Mouse (Mus musculus) lung, embryonic 14.5 days (tissue): Measurements from ENCODE around the gene Slc9a3. TPM values are rescaled to one million over a fixed set of nuclear protein-coding genes. Genes with fewer than 3 reads are reported as not detected.
A peak's percentile ranks its signal among the peaks of the same experiment; 100 is the strongest.

Source experiments
- ATAC-seq: fragments of 200-750 bp; cut with Nextera tagmentation; 2 replicates; pipeline ENCODE4 v1.8.0; 2017; ENCODE audit warnings: mild to moderate bottlenecking, moderate TSS enrichment, moderate library complexity; ENCODE audit not compliant: insufficient read depth
- DNase-seq: peaks from one replicate; pipeline ENCODE4 v3.0.0-alpha.2; 2015
- H3K27ac ChIP-seq: fragments of 300-500 bp; sonication (generic); 2 replicates; pipeline ENCODE4 v1.5.1; 2014; ENCODE audit warnings: low read depth, mild to moderate bottlenecking, moderate library complexity
- H3K27me3 ChIP-seq: fragments of 300-500 bp; sonication (generic); 2 replicates; pipeline ENCODE4 v1.6.1; 2014; ENCODE audit warnings: low read length, control low read depth; ENCODE audit not compliant: insufficient read depth
- H3K36me3 ChIP-seq: fragments of 300-500 bp; sonication (generic); 2 replicates; pipeline ENCODE4 v1.6.1; 2014; ENCODE audit warnings: control low read depth; ENCODE audit not compliant: insufficient read depth
- H3K4me1 ChIP-seq: fragments of 300-500 bp; sonication (generic); 2 replicates; pipeline ENCODE4 v1.6.1; 2014; ENCODE audit warnings: antibody characterized with exemption, control low read depth; ENCODE audit not compliant: insufficient read depth
- H3K4me2 ChIP-seq: fragments of 300-500 bp; sonication (generic); 2 replicates; pipeline ENCODE4 v1.6.1; 2014; ENCODE audit warnings: mild to moderate bottlenecking
- H3K4me3 ChIP-seq: fragments of 300-500 bp; sonication (generic); 2 replicates; pipeline ENCODE4 v1.5.1; 2014; ENCODE audit warnings: low read depth, low read length
- H3K9ac ChIP-seq: fragments of 300-500 bp; sonication (generic); 2 replicates; pipeline ENCODE4 v1.6.1; 2014
- H3K9me3 ChIP-seq: fragments of 300-500 bp; sonication (generic); 2 replicates; pipeline ENCODE4 v1.6.1; 2016; ENCODE audit warnings: low read depth, low read length, control low read depth
- CTCF ChIP-seq: IDR thresholded peaks from 2 replicates; pipeline ENCODE4 v1.5.1; 2016; ENCODE audit warnings: antibody characterized with exemption, low read depth
- WGBS: fragments of 180-500 bp; shearing (Covaris S2); extraction: QIAGEN DNeasy Blood & Tissue Kit; methylation state at CpG from one replicate; pipeline ENCODE4 v1.1.7; 2014; 5-methylcytosine and 5-hydroxymethylcytosine counted together
- polyA plus RNA-seq: library from polyadenylated mRNA; unstranded; fragments of >200 nt; fragmentation: Nextera tagmentation; extraction: Ambion mirVana; gene quantifications from 2 replicates; pipeline ENCODE4 v1.2.1, GENCODE M21; 2014

Gene Slc9a3
- polyA plus RNA-seq, 1 experiment from 2014 or later, result 0.04 TPM

DNA sequence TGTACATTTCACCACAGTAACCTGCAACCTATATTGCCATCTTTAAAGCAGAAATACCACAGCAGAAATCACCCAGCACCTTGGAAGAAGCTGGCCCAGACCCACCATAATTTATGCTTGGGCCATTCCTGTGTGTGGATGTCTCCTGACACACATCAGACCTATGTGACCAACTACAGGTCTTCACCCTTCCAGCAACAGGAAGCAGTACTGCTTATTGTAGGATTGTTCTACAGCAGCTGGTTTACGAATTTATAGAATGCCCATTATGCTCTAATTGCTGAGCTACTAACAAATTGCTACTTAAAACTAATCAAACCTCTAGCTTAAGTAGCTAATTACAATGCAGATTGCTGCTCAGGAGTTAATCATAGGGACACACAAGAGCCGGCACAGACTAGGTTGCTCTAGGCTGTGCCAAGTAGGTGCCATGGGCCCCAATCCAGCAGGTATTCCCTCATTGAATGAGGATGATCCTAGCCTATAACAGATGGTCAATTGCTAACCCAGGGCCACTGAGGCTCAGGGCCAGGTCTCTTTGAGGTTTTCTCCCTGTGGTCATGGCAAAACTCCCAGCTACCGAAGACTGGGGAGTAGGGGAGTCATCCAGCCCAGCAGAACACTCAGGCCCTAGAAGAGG, 24.8 kb downstream of the Slc9a3 start:
- no peak for TF ChIP-seq CTCF
- Histone ChIP-seq H3K9ac (no peak overlapping the region), H3K4me3 (no peak overlapping the region), H3K4me2 (no peak overlapping the region), H3K36me3 (no peaks in the 10 kb centered on the region), H3K9me3 (no peaks in the 10 kb centered on the region), H3K27me3 (no peaks in the 10 kb centered on the region), H3K27ac (no peak overlapping the region), H3K4me1 (no peaks in the 10 kb centered on the region)
- DNase-seq (no peak), ATAC-seq (no peak)
- 77% methylated on average over 3 of the region's 3 CpGs for WGBS

DNA sequence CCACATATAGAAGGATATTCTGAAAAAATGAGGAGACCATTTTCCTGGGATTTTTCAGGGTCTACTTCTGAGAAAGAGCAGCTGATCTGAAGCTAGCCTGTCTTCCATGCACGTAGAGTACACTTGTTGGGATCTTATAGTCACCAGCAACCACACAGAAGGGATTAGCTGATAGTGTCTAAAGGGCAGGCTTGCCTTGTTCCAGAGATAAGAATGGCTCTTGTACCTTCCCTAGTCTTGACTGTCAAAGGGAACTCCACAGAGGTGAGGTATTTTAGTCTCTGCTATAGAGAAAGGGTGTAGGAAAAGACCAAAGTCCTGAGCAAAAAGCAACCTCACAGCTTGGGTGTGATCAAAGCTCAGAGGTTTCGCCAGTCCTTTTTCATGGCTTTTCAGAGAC, 26.1 kb downstream of the Slc9a3 start:
- Histone ChIP-seq H3K4me3 (no peak overlapping the region), H3K9me3 (no peaks in the 10 kb centered on the region), H3K27ac (no peak overlapping the region), H3K4me1 (no peaks in the 10 kb centered on the region), H3K36me3 (no peaks in the 10 kb centered on the region), H3K9ac (no peak overlapping the region), H3K4me2 (no peak overlapping the region), H3K27me3 (no peaks in the 10 kb centered on the region)
- TF ChIP-seq CTCF, result no peak
- DNase-seq, result no peak
- 78% methylated on average over 2 of the region's 2 CpGs for WGBS
- no peak for ATAC-seq

DNA sequence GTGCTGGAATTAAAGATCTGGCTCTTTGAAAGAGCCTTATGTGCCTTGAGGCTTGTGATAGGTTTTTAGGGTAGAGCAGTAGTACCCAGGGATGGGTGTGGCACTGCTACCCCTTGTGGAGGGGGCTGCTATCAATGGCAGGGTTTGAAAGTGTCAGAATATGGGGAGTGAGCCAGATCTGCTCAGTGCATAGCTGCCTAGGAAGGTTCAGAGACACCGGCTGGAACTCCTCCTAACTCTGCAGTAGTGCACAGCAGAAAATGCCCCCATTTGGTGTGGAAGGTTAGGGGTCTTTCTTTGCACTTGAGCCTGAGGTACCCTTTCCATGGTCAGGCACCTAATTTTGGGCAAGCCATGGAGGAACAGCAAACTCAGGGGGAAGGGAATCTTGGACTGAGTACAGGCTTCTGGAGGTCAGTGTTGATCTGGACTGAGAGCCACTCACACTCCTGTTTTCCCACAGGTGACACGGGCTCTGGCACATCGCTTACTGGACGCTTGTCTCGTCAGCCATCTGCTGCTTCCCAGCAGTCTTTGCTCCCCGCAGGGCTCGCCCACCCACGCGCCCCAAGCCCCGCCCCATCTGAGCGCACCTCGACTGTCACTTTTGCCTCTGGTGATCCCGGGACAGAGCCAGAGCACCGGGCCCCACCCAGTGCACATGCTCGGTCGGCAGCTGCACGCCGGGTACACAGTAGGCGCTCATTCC, 45.2 kb downstream of the Slc9a3 start:
- H3K4me2 ChIP-seq, result peak overlapping the region; percentile 71
- H3K4me1 ChIP-seq, result no peaks in the 10 kb centered on the region; the same call in 1 of the 2 replicates
- H3K9ac ChIP-seq, result peak overlapping the region; percentile 50
- TF ChIP-seq CTCF, result no peak
- peak overlapping the region; percentile 53 for H3K4me3 ChIP-seq
- H3K36me3 ChIP-seq, result peaks cover 11% of the 10 kb centered on the region; the same call in 1 of the 2 replicates
- H3K27me3 ChIP-seq, result no peaks in the 10 kb centered on the region
- H3K9me3 ChIP-seq, result no peaks in the 10 kb centered on the region
- H3K27ac ChIP-seq, result no peak overlapping the region
- WGBS, result 7% methylated on average over 19 of the region's 19 CpGs
- ATAC-seq (peak; percentile 85), DNase-seq (peak; percentile 56)

DNA sequence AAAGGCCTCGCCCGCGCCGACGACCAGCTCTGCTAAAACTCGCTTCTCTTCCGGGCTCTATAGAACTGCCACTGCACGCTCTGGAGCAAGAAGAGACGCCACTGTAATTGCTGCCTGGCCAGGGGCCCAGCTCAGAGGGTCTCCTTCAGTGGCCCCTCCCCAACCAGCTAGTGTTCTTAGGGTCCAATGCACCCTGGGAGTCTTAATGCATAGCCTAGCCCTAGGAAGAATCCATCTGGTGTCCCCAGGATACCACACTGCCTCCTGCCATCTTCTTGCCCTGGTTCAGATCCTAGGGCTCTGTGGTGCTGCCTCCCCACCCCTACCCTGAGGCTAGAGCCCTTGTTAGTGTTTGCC, 45.8 kb downstream of the Slc9a3 start:
- H3K4me1 ChIP-seq, result no peaks in the 10 kb centered on the region; the same call in 1 of the 2 replicates
- 10% methylated on average over 9 of the region's 9 CpGs for WGBS
- H3K9ac ChIP-seq, result peak overlapping the region; percentile 50; the same call in 1 of the 2 replicates
- DNase-seq (no peak), ATAC-seq (peak; percentile 70)
- no peak overlapping the region for H3K27ac ChIP-seq
- peaks cover 17% of the 10 kb centered on the region for H3K36me3 ChIP-seq
- H3K9me3 ChIP-seq, result no peaks in the 10 kb centered on the region
- H3K4me3 ChIP-seq, result peak overlapping the region; percentile 53
- H3K27me3 ChIP-seq, result no peaks in the 10 kb centered on the region
- TF ChIP-seq CTCF, result no peak
- peak overlapping the region; percentile 71 for H3K4me2 ChIP-seq

DNA sequence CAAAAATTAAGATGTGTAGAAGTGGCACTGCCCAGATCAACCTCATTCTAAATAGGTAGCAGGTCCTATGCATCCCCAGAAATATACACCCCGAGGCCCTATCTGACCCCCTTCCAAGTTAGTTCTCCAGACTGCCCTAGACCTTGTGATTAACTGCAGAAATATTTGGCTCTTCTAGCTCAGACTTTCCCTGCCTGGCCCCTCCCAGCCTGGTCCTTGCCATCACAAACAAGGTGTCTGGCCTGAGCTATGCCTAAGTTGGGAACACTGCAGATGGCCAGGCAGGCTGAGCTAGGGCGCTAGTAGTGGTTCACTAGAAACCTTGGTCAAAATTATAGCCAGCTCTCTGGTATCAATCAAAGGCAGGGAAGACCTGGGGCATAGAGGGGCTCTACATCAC, 46.2 kb downstream of the Slc9a3 start:
- Histone ChIP-seq H3K9me3 (no peaks in the 10 kb centered on the region), H3K27ac (no peak overlapping the region), H3K4me1 (no peaks in the 10 kb centered on the region; the same call in 1 of the 2 replicates), H3K4me3 (no peak overlapping the region), H3K9ac (no peak overlapping the region), H3K27me3 (no peaks in the 10 kb centered on the region), H3K4me2 (peak overlapping the region; percentile 71; the same call in 1 of the 2 replicates), H3K36me3 (peaks cover 21% of the 10 kb centered on the region)
- 68% methylated on average over 2 of the region's 2 CpGs for WGBS
- ATAC-seq, result peak; percentile 15; the same call in 1 of the 2 replicates
- TF ChIP-seq CTCF, result no peak
- no peak for DNase-seq

DNA sequence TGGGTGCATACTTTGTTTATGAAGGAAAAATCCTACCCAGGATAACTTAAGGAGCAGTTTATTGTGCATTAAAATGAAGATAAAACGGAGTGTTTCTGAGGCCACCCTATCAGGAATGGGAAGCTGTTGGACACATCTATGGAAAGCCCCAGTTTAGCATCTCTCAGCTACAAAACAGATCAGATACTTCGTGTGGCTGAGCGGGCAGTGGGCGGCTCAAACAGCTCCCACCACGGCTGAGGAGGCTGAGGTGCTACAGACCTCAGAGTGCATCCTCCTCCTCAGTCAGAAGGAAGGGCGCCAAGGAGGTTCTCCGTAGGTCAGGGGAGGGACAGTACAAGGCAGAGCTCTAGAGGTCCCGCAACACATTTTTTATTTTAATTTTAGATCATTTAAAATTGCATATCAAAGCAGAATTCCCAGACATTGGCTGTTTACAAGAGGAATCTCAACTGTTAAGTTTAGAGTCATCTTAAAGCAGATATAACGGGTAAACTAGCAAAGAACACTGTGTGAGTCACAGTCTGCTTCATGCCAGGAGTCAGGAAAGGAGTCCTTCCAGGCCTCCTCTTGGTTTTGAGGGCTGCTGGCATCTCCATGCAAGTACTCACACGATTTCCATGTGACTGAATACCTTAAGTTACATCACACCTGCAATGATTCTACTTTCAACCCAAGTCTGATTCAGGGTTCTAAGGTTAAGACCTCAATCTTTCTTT, 48.3 kb downstream of the Slc9a3 start:
- no peak for TF ChIP-seq CTCF
- Histone ChIP-seq H3K4me3 (no peak overlapping the region), H3K9me3 (no peaks in the 10 kb centered on the region), H3K4me1 (no peaks in the 10 kb centered on the region; the same call in 1 of the 2 replicates), H3K9ac (no peak overlapping the region), H3K27me3 (no peaks in the 10 kb centered on the region), H3K27ac (no peak overlapping the region), H3K36me3 (peaks cover 42% of the 10 kb centered on the region), H3K4me2 (no peak overlapping the region)
- no peak for DNase-seq
- no peak for ATAC-seq
- WGBS, result 82% methylated on average over 10 of the region's 10 CpGs

DNA sequence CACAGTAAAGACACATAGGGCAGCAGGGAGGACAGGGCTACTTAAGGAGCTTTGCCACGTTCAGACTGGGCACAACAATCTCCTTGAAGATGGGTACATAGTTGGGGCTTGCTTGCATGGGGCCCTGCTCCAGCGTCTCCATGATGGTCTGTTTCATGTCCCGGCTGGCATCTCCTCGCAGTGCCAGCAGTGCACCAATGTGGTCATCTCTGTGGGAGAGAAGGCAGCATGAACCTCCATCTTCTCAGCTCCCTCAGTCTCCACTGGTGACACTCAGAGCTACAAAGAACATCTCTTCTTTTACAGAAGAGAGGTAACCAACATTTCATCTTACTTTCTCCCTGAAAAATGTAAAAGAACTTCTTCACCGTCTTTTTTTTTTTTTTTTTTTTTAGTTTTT, 50.8 kb downstream of the Slc9a3 start:
- no peak overlapping the region for H3K4me3 ChIP-seq
- H3K27ac ChIP-seq, result no peak overlapping the region
- H3K9me3 ChIP-seq, result no peaks in the 10 kb centered on the region
- no peak overlapping the region for H3K4me2 ChIP-seq
- H3K4me1 ChIP-seq, result no peaks in the 10 kb centered on the region
- H3K36me3 ChIP-seq, result peaks cover 48% of the 10 kb centered on the region
- 92% methylated on average over 5 of the region's 5 CpGs for WGBS
- ATAC-seq, result no peak
- no peaks in the 10 kb centered on the region for H3K27me3 ChIP-seq
- H3K9ac ChIP-seq, result no peak overlapping the region
- no peak for TF ChIP-seq CTCF
- DNase-seq, result no peak
